Mouse (Mus musculus): ENCODE measurements around the gene Ermap.

Gene Ermap

DNA sequence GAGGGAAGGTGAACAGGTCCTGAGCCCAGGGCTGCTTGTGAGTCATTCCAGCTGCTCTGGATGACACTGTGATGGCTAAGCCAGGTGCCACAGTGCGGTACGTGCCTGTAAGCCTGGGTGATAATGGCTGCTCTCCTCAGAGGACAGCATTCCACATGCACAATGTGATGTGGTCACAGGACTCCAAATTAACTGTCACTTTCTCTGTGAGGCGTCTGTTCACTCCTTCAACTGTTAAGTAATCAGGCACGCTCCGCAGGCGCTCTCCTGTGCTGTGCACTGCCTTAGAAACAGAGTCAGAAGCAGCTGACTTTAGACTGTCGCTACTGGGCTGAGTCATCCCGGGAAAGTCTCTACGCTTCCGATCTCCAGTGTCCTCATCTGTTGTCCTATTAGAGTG lies 48.6 kb downstream of the Ermap start:
- in situ Hi-C loops (cut with MboI, MseI) = no loop called here

DNA sequence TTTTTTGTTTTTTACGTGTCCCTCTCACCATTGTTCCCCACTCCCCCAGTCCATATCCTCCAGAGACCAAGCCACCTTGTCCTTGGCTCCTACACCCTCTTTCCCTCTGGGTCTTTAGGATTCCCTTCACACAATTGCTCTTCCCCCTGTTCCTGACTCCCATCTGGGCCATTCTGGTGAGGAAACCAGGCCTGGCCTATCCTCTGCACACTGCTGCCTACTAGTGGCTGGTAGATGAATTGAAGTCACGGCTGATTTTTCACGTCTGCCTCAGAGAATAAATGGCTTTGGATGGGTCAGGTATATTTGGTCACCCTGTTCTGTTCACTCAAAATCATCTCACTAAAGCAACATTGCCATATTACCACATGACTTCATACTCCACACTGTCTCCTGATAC lies 49.7 kb downstream of the Ermap start:
- in situ Hi-C loops (cut with MboI, MseI) = no loop called here

DNA sequence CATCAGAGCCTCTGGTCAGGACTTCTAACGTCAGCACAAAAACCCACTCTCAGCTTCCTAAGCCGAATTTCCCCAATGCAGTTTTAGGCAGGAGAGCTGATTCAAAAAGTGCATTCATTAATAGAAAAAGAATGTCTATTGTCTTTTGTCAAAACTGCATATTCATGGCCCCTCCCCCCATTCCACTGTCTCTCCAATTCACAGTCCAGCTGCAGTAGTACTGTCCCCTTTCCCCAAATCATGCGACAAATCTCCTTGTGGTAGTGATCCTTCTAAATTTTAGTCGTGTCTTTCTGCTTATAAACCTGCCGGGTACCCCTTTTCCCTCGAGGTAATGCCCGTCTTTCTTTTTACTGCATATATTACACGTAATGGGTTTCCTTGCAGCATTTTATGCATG lies 51.0 kb downstream of the Ermap start:
- in situ Hi-C loops (cut with MboI, MseI) = no loop called here

DNA sequence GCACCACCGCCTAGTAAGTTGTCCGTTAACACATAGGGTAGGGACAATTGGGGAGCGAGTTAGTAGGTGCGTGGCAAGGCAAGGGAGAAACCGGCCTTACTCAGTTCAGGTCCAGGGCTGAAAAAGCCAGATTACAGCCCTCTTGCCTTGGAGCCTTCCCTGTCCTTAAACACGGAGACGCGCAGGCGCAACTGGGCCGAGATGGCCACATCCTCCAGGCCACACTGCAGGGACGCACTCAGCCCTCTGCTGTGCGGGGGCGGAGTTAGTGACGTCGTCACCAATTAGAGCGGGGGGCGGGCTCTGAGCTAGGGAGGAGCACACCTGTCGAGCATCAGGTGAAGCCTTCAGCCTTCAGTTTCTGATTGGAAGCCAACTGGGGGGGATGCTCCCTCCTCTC lies 51.6 kb downstream of the Ermap start:
- in situ Hi-C loops (cut with MboI, MseI) = no loop called here

DNA sequence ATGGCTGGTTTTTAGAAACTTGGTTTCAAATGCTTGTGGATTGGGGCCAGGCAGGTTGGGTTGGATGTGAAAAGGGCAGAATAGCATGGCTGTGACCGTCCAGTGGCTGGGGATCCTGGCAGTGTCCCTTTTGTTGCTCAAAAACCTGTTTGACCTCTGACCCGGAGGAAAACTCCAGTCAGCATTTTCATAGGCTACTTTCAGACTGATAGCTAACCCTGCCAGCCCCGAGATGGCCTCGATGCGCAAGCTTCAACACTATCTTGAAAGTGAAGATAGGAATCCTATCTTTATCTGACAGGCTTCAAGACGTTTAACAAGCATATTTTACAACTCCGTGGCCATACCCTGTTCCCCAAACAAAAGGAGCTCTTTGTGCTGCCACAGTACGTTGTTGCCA lies 52.5 kb downstream of the Ermap start:
- in situ Hi-C loops (cut with MboI, MseI) = no loop called here

DNA sequence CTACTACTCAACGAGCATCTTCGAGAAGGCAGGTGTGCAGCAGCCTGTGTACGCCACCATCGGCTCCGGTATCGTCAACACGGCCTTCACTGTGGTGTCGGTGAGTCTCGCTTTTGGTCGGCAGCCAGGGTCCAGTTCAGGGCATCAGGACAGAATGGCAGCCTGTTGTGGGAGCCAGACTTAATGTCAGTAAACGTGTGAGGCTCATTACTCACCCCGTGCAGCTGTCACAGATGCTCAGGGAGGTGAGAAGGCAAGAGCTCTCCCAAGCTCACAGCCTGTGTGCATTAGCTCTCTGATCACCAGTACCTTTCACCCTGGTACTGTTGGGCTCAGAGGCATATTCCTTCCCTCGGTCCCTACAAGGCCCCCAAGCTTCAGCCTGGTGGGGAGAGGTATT lies 56.0 kb downstream of the Ermap start:
- in situ Hi-C loops (cut with MboI, MseI) = no loop called here

DNA sequence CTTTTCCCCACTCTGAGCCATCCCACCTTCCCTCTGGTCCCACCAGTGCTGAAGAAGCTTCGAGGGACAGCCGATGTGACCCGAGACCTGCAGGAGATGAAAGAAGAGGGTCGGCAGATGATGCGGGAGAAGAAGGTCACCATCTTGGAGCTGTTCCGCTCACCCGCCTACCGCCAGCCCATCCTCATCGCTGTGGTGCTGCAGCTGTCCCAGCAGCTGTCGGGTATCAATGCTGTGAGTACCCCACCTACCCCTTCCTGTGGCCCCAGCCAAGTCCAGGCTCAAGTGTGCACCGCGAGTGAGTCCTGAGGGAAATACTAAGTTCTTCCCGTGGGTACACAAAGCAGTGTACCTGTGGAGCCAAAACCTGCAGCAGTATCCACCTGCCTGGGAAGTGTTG lies 56.5 kb downstream of the Ermap start:
- in situ Hi-C loops (cut with MboI, MseI) = no loop called here

DNA sequence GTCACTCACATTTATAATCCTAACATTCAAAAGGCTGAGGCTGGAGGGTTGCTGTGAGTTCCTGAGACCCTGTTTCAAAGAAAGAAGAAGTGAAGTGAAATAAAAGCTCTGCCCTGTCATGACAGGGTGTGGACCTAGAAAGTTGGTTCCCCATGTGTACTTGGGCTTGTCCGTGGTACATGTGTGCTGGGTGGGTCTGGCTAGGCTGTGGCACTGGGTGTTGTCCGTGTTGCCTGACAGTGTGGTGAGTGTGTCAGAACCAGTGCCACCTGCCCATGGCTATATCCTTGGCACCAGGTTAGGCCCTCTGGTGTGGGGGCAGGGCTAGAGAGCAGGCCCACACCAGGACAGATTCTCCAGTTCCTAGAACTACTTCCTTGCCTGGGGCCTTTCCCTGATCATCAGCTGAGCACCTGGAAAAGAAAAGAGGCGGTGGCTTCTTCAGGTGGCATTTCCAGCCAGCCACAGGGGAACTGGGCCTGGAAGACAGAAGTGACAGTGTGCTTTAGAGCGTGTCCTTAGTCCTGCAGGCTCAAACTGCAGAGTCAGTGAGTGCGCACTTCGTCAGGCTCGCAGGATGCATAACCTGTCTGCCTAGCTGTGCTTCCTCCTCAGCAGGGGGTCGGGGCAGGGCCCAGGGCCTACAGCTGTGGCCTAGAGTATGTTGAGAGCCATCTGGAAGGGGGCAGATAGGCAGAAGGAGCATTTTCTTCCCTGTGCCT lies 58.5 kb downstream of the Ermap start:
- in situ Hi-C loops (cut with MboI, MseI) = no loop called here

DNA sequence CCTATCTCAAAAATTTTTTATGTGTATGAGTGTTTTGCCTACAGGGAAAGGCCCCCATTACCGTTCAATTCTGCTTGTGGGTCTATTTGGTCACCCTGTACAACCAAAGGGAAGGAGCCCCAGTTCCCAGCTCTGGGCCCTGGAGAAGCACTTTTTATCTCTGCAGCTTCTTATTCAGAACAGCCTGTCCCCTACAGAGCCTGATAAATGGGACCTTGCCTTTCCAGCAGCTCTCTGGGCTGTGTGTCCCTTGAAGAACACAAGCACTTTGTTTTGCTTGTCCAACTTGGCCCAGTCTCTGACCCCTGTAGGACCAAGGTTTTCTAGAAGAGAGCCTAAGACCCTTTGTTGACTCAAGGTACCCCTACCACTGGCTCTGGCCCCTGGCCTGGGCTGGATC lies 60.7 kb downstream of the Ermap start:
- in situ Hi-C loops (cut with MboI, MseI) = loop anchor here in 1 of 2 experiments (5.0 to 10.0 kb wide), 3 partner anchors 486 to 978 kb away; partner anchors contain the start of gene Elovl1

DNA sequence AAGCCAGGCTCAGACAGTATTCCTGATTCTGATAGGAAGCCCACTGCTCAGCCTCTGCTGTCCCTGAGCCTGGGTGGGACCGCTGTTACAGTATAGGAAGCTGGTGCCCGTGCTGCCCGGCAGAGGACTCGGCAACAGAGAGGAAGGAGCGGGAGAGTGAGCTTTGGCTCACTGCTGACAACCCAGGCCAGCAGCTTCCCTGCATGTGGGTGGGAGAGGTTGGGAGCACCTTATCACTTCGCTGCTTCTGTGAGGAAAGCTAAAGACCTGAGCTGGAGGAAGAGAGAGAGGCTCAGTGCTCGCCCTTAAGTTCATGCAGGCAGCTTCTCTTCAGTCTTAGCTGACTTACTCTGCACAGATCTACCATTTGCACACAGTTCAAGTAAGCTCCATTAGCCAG lies 61.3 kb downstream of the Ermap start:
- in situ Hi-C loops (cut with MboI, MseI) = loop anchor here in 1 of 2 experiments (5.0 to 10.0 kb wide), 3 partner anchors 486 to 979 kb away; partner anchors contain the start of gene Elovl1

DNA sequence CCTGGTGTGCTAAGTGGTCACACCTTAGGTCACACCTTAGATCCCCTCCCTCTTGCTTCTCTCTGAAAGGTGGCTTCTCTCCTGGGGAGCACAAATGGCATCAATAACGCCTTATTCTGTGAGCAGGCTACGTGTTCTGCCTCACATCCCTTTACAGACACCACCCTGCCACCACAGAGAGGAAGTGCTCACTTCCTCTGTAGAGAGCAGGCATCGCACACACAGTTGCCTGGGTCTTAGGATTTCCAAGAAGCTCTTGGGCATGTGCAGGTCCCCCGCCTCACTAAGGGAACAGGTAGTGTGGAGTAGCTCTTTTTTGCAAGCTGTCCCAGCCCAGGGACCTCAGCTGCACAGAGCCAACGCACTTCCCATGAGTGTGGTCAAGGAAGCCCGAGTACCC lies 62.6 kb downstream of the Ermap start:
- in situ Hi-C loops (cut with MboI, MseI) = loop anchor here in 1 of 2 experiments (5.0 to 10.0 kb wide), 3 partner anchors 488 to 980 kb away; partner anchors contain the start of gene Elovl1

DNA sequence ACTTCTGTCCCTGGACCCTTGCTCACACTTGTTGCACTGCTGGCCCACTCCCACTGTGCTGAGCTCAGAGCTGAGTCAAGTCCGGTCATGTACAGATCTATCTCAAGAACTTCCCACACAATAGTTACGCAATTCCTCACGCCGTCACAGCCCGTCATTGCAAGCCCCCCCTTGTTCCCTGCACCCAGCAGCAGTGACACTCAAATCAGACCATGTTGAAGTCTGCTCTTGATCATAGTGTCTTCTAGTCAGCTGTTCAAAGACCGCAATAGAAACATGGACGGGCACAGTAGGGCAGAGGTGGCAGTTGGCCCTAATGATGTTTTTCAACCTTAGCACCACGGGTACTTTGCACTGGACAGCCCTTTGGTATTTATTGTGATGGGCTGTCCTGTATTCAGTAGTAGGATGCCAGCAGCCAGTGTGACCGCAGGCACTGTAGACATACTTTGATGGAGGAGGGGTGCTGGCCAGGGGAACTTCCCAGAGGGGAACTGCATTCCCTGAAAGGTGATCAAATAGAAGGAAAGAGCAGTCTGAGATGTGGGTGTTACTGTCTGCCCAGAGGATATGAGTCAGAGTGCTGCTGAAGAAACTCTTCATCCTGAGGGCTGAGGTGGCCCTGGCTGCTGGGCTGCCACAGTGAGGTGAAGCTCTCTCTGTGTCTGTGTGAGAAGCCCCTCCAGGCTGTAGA lies 64.1 kb downstream of the Ermap start:
- in situ Hi-C loops (cut with MboI, MseI) = loop anchor here in 1 of 2 experiments (5.0 to 10.0 kb wide), 3 partner anchors 489 to 982 kb away; partner anchors contain the start of gene Elovl1
